Mouse (Mus musculus): ENCODE measurements at regions not wholly inside any gene's neighbourhood (a gene's known extent, or its start where the extent isn't known, plus 50 kb on each side); places are given as distances from the start of the nearest gene placed in this dataset.

DNA sequence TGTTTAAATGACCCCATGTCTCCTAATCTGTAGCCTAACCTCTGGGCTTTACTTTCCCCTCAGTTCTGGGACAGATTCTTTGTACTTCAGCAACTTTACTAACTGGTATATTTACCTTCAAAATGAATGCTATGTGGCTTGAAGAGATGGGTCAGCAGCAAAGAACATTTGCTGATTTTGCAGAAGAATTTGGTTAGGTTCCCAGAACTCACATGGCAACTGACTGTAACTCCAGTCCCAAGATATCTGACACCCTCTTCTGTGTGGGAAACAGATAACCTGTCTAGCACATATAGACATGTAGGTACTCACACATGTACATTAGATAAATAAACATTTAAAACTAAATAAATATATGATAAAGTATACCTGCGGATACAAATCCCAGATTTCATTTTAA, 530.5 kb upstream of the N6amt1 start:
- TF ChIP-seq CTCF (IDR thresholded peaks at IDR 0.05; ENCODE audit: borderline replicate concordance, insufficient read depth, low read depth, low read length), result no peak
- TF ChIP-seq POLR2A (IDR thresholded peaks at IDR 0.05; ENCODE audit: borderline replicate concordance, insufficient read depth, low read length), result no peak
